Mouse (Mus musculus): ENCODE results near the gene Jag2.

Jag2 gene

GRCm38 (mm10) chr12:112929562-112930352, at the start of gene Jag2:
TSS of gene Jag2 (minus strand) at chr12:112929776.
- peak; percentile 81 to 84 for DNase-seq

- no peak for DNase-seq
These were observed 47.6 kb upstream of the Jag2 start for GRCm38 (mm10) chr12:112977156-112977555.

DNA sequence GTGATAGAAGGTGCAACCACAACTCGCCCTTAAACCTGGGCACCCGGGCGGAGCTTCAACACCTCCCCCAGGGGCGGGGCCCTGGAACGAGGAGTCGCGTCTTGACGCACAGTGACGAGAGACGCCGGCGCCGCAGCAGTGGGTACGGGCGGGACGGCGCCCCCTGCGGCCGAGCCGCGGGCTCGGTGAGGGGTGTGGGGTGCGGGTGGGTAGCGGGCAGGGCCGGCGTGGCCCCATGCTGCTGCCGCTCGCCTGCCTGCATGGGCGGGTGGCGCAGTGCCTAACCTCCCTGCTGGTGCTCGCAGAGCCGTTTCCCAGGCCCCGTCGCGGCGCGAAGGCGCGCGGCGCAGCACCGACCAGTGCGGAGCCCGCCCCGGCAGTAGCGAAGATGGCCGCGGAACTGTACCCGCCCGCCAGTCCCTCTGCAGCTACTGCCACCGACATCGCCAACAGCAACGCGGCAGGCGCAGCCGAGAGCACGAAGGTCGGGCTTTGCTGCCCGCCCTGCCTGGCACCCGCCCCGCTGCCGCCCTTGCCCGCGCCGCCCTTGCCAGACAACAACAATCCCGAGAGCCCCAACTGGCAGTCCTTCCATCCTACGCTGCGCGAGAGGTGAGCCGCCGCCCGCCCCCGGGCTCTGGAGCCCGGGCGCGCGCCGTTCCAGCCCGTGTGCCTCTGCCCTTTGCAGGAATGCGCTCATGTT, 46.9 kb upstream of the Jag2 start, which contains the start of gene Btbd6:
Gene Btbd6, plus strand, starts transcription at position 112 of the 703 bp plus-strand sequence.
- DNase-seq, result peak; percentile 95 to 96

GRCm38 (mm10) chr12:112974736-112975135, 45.2 kb upstream of the Jag2 start:
- no peak for DNase-seq

DNA sequence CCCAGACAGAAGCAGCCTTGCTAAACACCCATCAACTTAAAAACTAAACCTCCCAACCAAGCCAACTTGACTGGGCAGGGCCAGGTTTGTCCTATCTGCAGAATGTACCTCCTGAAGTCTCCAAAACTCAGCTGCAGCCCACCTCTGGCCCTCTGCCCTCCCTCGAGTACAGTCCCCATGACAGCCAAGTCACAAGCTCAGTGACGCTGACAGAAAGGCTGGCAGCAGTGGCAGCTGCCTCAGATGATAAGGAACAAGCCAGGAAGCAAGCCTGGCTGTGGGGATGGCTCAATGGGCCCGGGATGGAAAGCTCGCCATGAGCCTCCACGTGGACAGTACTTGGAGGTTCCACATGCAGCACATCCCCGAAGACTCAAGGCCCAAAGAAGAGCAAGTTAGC, 40.0 kb upstream of the Jag2 start:
- no peak for DNase-seq

DNA sequence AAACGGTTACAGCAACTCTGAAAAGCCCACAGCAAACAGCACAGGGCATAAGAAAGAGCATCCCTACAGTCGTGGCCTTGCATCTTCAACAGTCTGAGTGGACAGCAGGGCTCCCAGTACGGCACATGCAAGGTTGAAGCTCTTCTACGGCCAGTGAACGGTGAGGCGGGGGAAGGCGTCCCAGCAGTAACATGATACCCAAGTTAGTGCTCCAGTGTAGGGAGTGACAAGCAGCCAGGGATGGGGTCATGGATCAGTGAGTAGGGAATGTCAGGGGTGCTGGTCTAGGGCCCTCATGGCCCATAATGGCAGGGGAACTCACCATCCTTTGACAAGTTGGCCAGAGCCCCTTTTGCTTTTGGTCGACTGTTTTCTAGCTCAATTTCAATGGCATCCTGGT, 39.4 kb upstream of the Jag2 start:
- no peak for DNase-seq

DNA sequence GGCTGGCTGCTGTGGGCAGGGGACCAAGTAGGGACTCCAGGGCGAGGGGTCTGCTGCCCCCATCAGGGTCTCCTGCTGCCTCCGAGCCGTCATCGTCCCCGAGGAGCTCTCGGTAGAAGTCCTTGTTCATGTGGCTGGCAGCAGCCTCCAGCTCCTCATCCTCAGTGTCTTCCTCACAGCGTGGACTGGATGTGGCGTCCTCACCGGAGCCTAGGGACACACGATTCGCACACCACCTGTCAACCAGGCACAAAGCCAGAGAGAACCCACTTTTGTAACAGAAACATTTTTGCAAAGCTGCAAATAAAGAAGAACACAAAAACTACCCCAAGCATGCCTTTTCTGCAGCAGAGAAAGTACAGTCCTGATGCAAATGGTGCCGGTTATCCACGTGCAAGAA, 36.2 kb upstream of the Jag2 start:
- peak in 1 of 2 experiments; percentile 33 for DNase-seq

DNA sequence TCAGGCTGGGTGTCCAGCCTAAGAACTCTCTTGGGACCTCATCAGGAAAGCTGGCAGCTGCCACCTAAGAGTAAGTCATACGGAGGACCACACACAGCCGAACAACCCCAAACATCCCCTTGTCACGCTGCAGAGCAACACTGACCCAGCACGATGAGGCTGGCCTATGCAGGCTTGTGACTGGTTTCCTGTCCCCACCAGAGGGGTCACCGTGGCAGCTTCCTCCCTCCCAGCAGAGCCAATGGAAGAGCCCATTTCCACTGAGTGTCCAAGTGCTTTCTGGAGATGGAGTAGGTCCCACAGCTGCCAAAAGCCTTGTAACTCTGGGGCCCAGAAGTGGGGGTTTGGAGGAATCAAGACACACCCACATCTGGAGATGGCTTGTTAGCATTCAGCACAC, 32.3 kb upstream of the Jag2 start:
- DNase-seq, result no peak

GRCm38 (mm10) chr12:112961428-112961827, 31.9 kb upstream of the Jag2 start:
- DNase-seq, result peak; percentile 66 to 75

- no peak for DNase-seq
These were observed 29.8 kb upstream of the Jag2 start for GRCm38 (mm10) chr12:112959421-112959820.

GRCm38 (mm10) chr12:112958303-112958702, 28.7 kb upstream of the Jag2 start:
- peak; percentile 68 to 70 for DNase-seq

DNA sequence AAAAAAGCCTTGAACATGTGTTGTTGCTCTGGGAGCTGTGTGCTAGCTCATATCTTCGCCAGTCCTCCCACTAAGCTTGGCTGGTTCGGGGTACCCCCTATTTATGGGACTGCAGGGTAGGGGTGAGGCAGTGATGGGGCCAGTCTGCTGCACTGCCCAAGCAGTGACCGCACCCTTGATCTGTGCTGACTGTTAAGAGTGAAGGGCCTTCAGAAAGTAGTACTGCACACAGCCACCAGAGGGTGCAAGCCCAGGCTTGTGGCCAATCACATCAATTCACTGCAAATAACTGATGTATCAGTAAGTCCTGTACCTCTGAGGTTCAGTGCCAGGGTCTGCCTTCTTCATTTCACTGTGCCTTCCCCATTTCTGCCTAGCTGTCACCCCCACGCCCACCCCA, 26.2 kb upstream of the Jag2 start:
- DNase-seq, result peak; percentile 90 to 93

DNA sequence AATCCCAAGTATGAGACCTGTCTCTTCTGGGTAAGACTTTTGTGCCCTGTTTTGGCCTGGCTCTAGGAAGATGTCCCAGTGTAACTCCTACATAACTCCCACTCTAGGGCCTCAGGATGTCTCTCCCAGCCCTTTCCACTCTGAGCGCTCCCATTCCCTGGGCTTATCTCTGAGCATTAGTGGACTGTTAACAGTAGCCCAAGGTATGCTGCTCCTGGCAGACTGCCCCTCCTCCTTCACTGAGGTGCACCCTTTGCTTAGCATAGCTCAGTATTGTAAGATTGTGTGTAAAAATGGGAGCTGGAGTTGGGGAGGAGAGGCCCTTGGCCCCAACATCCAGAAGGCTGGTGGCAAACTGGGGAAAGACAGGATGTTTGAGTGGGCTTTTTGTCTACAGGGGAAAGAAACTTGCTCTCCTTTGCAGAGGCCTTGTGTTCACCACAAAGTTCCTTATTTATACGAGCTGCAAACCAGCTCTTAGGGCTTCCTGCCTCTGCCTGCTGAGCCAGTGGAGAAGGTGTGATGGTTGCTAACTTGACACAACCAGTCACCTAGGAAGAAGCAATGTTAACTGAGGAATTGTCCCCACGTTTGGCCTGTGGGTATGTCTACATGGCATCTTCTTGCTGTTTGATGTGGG, 23.5 kb upstream of the Jag2 start:
- no peak for DNase-seq

- peak in 1 of 2 experiments; percentile 44 for DNase-seq
These were observed 22.9 kb upstream of the Jag2 start for GRCm38 (mm10) chr12:112952433-112952832.

GRCm38 (mm10) chr12:112951150-112951842, 21.7 kb upstream of the Jag2 start:
- DNase-seq, result peak in 1 of 2 experiments; percentile 27

DNA sequence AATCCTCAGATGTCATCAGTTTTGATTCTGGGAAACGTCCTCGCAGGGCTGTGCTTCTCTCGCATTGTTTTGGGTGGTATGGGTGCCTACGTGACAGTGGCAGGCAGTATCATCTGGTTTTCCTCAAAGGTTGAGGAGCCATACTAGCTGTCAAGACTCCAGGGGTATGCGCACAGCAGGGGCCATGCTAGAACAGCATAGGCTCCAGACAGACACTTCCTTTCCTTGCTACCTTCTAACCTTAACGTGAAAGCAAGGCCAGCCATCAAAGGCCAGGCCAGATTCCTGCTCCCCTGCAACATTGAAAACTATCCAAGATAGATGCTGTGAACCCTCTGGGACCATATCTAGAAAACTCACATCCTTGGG, 21.2 kb upstream of the Jag2 start:
- DNase-seq, result peak in 1 of 2 experiments; percentile 53

DNA sequence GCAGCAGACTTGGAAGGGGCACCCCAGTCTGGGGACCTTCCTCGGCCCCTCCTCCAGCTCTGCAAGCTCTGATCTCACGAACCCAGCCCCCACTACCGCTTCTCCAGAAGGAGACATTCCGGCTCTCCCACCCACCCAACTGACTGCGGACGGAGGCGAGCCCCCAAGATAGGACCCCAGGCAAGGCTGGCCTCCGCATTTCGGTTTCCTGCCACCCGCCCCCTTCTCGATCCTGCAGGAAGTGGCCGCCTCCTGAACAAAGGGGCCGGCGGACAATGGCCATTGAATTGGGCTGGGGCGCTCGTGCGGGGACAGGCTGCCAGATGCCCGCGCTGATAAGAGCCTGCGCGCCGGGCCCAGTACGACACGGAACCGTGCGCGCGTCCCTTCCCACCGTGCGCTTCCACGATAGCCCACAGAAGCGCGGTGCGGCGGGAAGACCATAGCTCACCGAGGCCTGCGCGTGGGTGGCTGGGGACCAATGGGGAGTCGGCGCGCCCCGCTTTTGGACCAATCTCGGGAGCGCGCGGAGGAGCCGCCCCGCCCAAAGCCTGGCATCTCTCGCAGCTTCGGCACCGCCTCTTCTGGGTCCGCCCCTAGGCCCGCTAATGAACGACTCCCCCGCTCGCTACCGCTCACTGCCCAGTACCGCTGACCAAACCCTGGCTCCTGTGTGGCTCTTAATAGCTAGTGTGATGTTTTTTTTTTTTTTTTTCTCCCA, 20.6 kb upstream of the Jag2 start:
- peak; percentile 96 to 97 for DNase-seq

- DNase-seq, result peak; percentile 49 to 53
These were observed 17.7 kb upstream of the Jag2 start for GRCm38 (mm10) chr12:112947307-112947706.

- DNase-seq, result no peak
These were observed 14.1 kb upstream of the Jag2 start for GRCm38 (mm10) chr12:112943669-112944068.

GRCm38 (mm10) chr12:112941776-112942713, 12.5 kb upstream of the Jag2 start, which contains the start of gene Nudt14:
TSS of gene Nudt14 (minus strand) at chr12:112942124.
- DNase-seq, result peak; percentile 86
